In genomic region chr16:32939301-32939700, GRCm38 (mm10) we compare ENCODE assay signal across 8 mouse cellular contexts. TPM values are rescaled to one million over a fixed set of nuclear protein-coding genes. Genes with fewer than 3 reads are reported as not detected.
DNase-seq lines count a peak whose midpoint lies in the region; ATAC-seq and TF ChIP-seq lines count a peak whose summit lies in the region.
"Not testable (repeated sequence)": the region's sequence is repeated elsewhere in the genome, so short reads cannot be mapped to it uniquely, and the experiment has no call there.

No protein-coding gene starts in this region.

- H3K27me3 ChIP-seq in forebrain, embryonic 16.5 days (replicated peaks; ENCODE audit: control insufficient read depth, insufficient read depth, low read length); hindbrain, postnatal 0 days (ENCODE audit: insufficient read depth, low read length): not testable (repeated sequence)

- H3K36me3 ChIP-seq in forebrain, embryonic 16.5 days (ENCODE audit: control insufficient read depth, insufficient read depth); hindbrain, postnatal 0 days (ENCODE audit: insufficient read depth, low read length): not testable (repeated sequence)

- not testable (repeated sequence) for H3K9me3 ChIP-seq in forebrain, embryonic 16.5 days (ENCODE audit: control insufficient read depth, low read length); hindbrain, postnatal 0 days (ENCODE audit: low read length)

- H3K9ac ChIP-seq in forebrain, embryonic 16.5 days (replicated peaks; ENCODE audit: low read depth, low read length); hindbrain, postnatal 0 days (replicated peaks; ENCODE audit: low read length): not testable (repeated sequence)

- H3K27ac ChIP-seq in forebrain, embryonic 16.5 days (ENCODE audit: low read length); hindbrain, postnatal 0 days: not testable (repeated sequence)

- TF ChIP-seq CTCF in hindbrain, postnatal 0 days (IDR thresholded peaks at IDR 0.05; ENCODE audit: low read depth) = not testable (repeated sequence)

- peaks cover 11% of the 10 kb centered on the region for H3K4me1 ChIP-seq in forebrain, embryonic 16.5 days (replicated peaks; ENCODE audit: control insufficient read depth, insufficient read depth, low read length)
- H3K4me1 ChIP-seq in hindbrain, postnatal 0 days (ENCODE audit: insufficient read depth, low read length) = not testable (repeated sequence)

- not testable (repeated sequence) for H3K4me3 ChIP-seq in forebrain, embryonic 16.5 days (replicated peaks; ENCODE audit: low read length); hindbrain, postnatal 0 days (ENCODE audit: low read length)

- ATAC-seq in forebrain, embryonic 16.5 days = peak; percentile 65
- not testable (repeated sequence) for ATAC-seq in hindbrain, postnatal 0 days

- peak; percentile 72 for DNase-seq in adipocyte (ENCODE audit: low spot score)
- peak; percentile 77 for DNase-seq in cerebellum, adult 11-12 months
- peak; percentile 40 for DNase-seq in gastrocnemius, postnatal 25 days
- DNase-seq in hindbrain, postnatal 0 days (ENCODE audit: low spot score) = peak; percentile 27
- peak; percentile 70 to 84 for DNase-seq in left cerebral cortex, adult 18-20 months (ENCODE audit: low spot score in 2 of 2)
- peak; percentile 17 for DNase-seq in lung, postnatal 14 days
- DNase-seq in right cerebral cortex, postnatal 4 days = peak; percentile 40

- WGBS in forebrain, embryonic 16.5 days = 16% methylated on average over 3 of the region's 3 CpGs
- WGBS in hindbrain, postnatal 0 days = 26% methylated on average over 3 of the region's 3 CpGs

- H3K4me2 ChIP-seq in forebrain, embryonic 16.5 days (ENCODE audit: low read length); hindbrain, postnatal 0 days (ENCODE audit: low read depth, low read length): not testable (repeated sequence)

RNA-seq across cellular contexts. Expression of gene Lrch3, which starts 25.4 kb away (rescaled TPM):
- polyA plus RNA-seq in forebrain, embryonic 16.5 days (2015; fragmentation: Nextera tagmentation; extraction: Ambion mirVana) = 39.0 and 44.7 TPM in 2 replicates
- 10 to 100 TPM; 13.7 to 15.4 TPM for total RNA-seq in gastrocnemius, postnatal 25 days (2021)
- 28.0 and 44.3 TPM in 2 replicates for total RNA-seq in hindbrain, postnatal 0 days (2014; rRNA removed)
- polyA plus RNA-seq in hindbrain, postnatal 0 days (2015; fragmentation: Nextera tagmentation; extraction: Ambion mirVana) = 26.7 and 27.4 TPM in 2 replicates
- total RNA-seq in left cerebral cortex, adult 18-20 months (2021) = 10 to 100 TPM; 36.3 to 40.1 TPM

Comparison
In these comparisons a context has a peak if more than half of its experiments do, and no peak if none do; other contexts are left out.
1. DNase-seq: peak in every context shown above with its lines; median percentile 77 in cerebellum, adult 11-12 months; 77 in left cerebral cortex, adult 18-20 months; 72 in adipocyte; 40 in gastrocnemius, postnatal 25 days; 40 in right cerebral cortex, postnatal 4 days; 27 in hindbrain, postnatal 0 days; 17 in lung, postnatal 14 days.